Mouse (Mus musculus): Measurements from ENCODE around the gene Pitpnc1. TPM values are rescaled to one million over a fixed set of nuclear protein-coding genes. Genes with fewer than 3 reads are reported as not detected.

Pitpnc1 gene
- polyA plus RNA-seq, 1 experiment from 2014 or later = 16.0 TPM

- no peak for ATAC-seq (ENCODE audit: insufficient number of reproducible peaks, insufficient read depth, low FRiP score, low read depth)
- Histone ChIP-seq H3K4me3 (ENCODE audit: control insufficient read depth in 1 of 2, insufficient read depth in 1 of 2, low read depth in 1 of 2, low read length in 2 of 2) (no peak overlapping the region), H3K9ac (ENCODE audit: low read length) (no peak overlapping the region), H3K36me3 (ENCODE audit: control insufficient read depth, insufficient read depth, low read length) (no peaks in the 10 kb centered on the region), H3K27me3 (ENCODE audit: control insufficient read depth, insufficient read depth, low read length) (no peaks in the 10 kb centered on the region), H3K4me1 (ENCODE audit: control insufficient read depth in 2 of 2, insufficient read depth in 2 of 2, low read length in 2 of 2) (peaks cover 13 to 22% of the 10 kb centered on the region in 2 experiments), H3K4me2 (ENCODE audit: low read length) (no peak overlapping the region), H3K27ac (replicated peaks in 1 of 2; ENCODE audit: control insufficient read depth in 1 of 2, insufficient read depth in 1 of 2, low read depth in 2 of 2, low read length in 2 of 2) (no peak overlapping the region), H3K9me3 (ENCODE audit: control insufficient read depth, low read length) (no peaks in the 10 kb centered on the region)
- 91% methylated on average over 7 of the region's 7 CpGs for WGBS
Measured at GRCm38 (mm10) chr11:107410804-107411203, 59.7 kb downstream of the Pitpnc1 start.

GRCm38 (mm10) chr11:107410090-107410732, 60.3 kb downstream of the Pitpnc1 start:
- no peak overlapping the region for H3K9ac ChIP-seq (ENCODE audit: low read length)

GRCm38 (mm10) chr11:107408886-107409285, 61.6 kb downstream of the Pitpnc1 start:
- no peak overlapping the region for H3K9ac ChIP-seq (ENCODE audit: low read length)
- H3K4me1 ChIP-seq (ENCODE audit: control insufficient read depth in 2 of 2, insufficient read depth in 2 of 2, low read length in 2 of 2) = peaks cover 6 to 14% of the 10 kb centered on the region in 2 experiments
- H3K27me3 ChIP-seq (ENCODE audit: control insufficient read depth, insufficient read depth, low read length) = no peaks in the 10 kb centered on the region
- WGBS = 85% methylated on average over 7 of the region's 7 CpGs
- no peak overlapping the region for H3K4me3 ChIP-seq (ENCODE audit: control insufficient read depth in 1 of 2, insufficient read depth in 1 of 2, low read depth in 1 of 2, low read length in 2 of 2)
- no peaks in the 10 kb centered on the region for H3K9me3 ChIP-seq (ENCODE audit: control insufficient read depth, low read length)
- H3K4me2 ChIP-seq (ENCODE audit: low read length) = no peak overlapping the region
- no peak overlapping the region for H3K27ac ChIP-seq (replicated peaks in 1 of 2; ENCODE audit: control insufficient read depth in 1 of 2, insufficient read depth in 1 of 2, low read depth in 2 of 2, low read length in 2 of 2)
- no peaks in the 10 kb centered on the region for H3K36me3 ChIP-seq (ENCODE audit: control insufficient read depth, insufficient read depth, low read length)
- no peak for ATAC-seq (ENCODE audit: insufficient number of reproducible peaks, insufficient read depth, low FRiP score, low read depth)

More at GRCm38 (mm10) chr11:107410090-107410732, 60.3 kb downstream of the Pitpnc1 start:
- no peaks in the 10 kb centered on the region for H3K27me3 ChIP-seq (ENCODE audit: control insufficient read depth, insufficient read depth, low read length)
- H3K27ac ChIP-seq (replicated peaks in 1 of 2; ENCODE audit: control insufficient read depth in 1 of 2, insufficient read depth in 1 of 2, low read depth in 2 of 2, low read length in 2 of 2) = no peak overlapping the region
- WGBS = 76% methylated on average over 5 of the region's 5 CpGs
- no peak overlapping the region for H3K4me3 ChIP-seq (ENCODE audit: control insufficient read depth in 1 of 2, insufficient read depth in 1 of 2, low read depth in 1 of 2, low read length in 2 of 2)
- H3K36me3 ChIP-seq (ENCODE audit: control insufficient read depth, insufficient read depth, low read length) = no peaks in the 10 kb centered on the region
- no peak overlapping the region for H3K4me2 ChIP-seq (ENCODE audit: low read length)
- peaks cover 12 to 22% of the 10 kb centered on the region in 2 experiments for H3K4me1 ChIP-seq (ENCODE audit: control insufficient read depth in 2 of 2, insufficient read depth in 2 of 2, low read length in 2 of 2)
- H3K9me3 ChIP-seq (ENCODE audit: control insufficient read depth, low read length) = no peaks in the 10 kb centered on the region
- no peak for ATAC-seq (ENCODE audit: insufficient number of reproducible peaks, insufficient read depth, low FRiP score, low read depth)

- ATAC-seq (ENCODE audit: insufficient number of reproducible peaks, insufficient read depth, low FRiP score, low read depth) = no peak
- WGBS = 76% methylated on average over 9 of the region's 9 CpGs
- H3K4me1 ChIP-seq (ENCODE audit: control insufficient read depth in 2 of 2, insufficient read depth in 2 of 2, low read length in 2 of 2) = peaks cover 0 to 3% of the 10 kb centered on the region in 2 experiments; a peak in 1 of 4 replicates
- H3K4me2 ChIP-seq (ENCODE audit: low read length) = no peak overlapping the region
- H3K4me3 ChIP-seq (ENCODE audit: control insufficient read depth in 1 of 2, insufficient read depth in 1 of 2, low read depth in 1 of 2, low read length in 2 of 2) = no peak overlapping the region
- no peak overlapping the region for H3K9ac ChIP-seq (ENCODE audit: low read length)
- H3K36me3 ChIP-seq (ENCODE audit: control insufficient read depth, insufficient read depth, low read length) = no peaks in the 10 kb centered on the region
- no peak overlapping the region for H3K27ac ChIP-seq (replicated peaks in 1 of 2; ENCODE audit: control insufficient read depth in 1 of 2, insufficient read depth in 1 of 2, low read depth in 2 of 2, low read length in 2 of 2)
- no peaks in the 10 kb centered on the region for H3K9me3 ChIP-seq (ENCODE audit: control insufficient read depth, low read length)
- H3K27me3 ChIP-seq (ENCODE audit: control insufficient read depth, insufficient read depth, low read length) = no peaks in the 10 kb centered on the region
Measured at GRCm38 (mm10) chr11:107407698-107408097, 62.8 kb downstream of the Pitpnc1 start.

- Histone ChIP-seq H3K27me3 (ENCODE audit: control insufficient read depth, insufficient read depth, low read length) (no peaks in the 10 kb centered on the region), H3K4me3 (ENCODE audit: control insufficient read depth in 1 of 2, insufficient read depth in 1 of 2, low read depth in 1 of 2, low read length in 2 of 2) (no peak overlapping the region), H3K4me2 (ENCODE audit: low read length) (no peak overlapping the region), H3K36me3 (ENCODE audit: control insufficient read depth, insufficient read depth, low read length) (no peaks in the 10 kb centered on the region), H3K9ac (ENCODE audit: low read length) (no peak overlapping the region), H3K9me3 (ENCODE audit: control insufficient read depth, low read length) (no peaks in the 10 kb centered on the region), H3K4me1 (ENCODE audit: control insufficient read depth in 2 of 2, insufficient read depth in 2 of 2, low read length in 2 of 2) (no peaks in the 10 kb centered on the region), H3K27ac (replicated peaks in 1 of 2; ENCODE audit: control insufficient read depth in 1 of 2, insufficient read depth in 1 of 2, low read depth in 2 of 2, low read length in 2 of 2) (no peak overlapping the region)
- 95% methylated on average over 11 of the region's 11 CpGs for WGBS
- no peak for ATAC-seq (ENCODE audit: insufficient number of reproducible peaks, insufficient read depth, low FRiP score, low read depth)
Measured at GRCm38 (mm10) chr11:107405606-107406333, 64.7 kb downstream of the Pitpnc1 start.

GRCm38 (mm10) chr11:107403309-107403708, 67.2 kb downstream of the Pitpnc1 start:
- no peaks in the 10 kb centered on the region for H3K27me3 ChIP-seq (ENCODE audit: control insufficient read depth, insufficient read depth, low read length)
- no peak overlapping the region for H3K27ac ChIP-seq (replicated peaks in 1 of 2; ENCODE audit: control insufficient read depth in 1 of 2, insufficient read depth in 1 of 2, low read depth in 2 of 2, low read length in 2 of 2)
- H3K36me3 ChIP-seq (ENCODE audit: control insufficient read depth, insufficient read depth, low read length) = no peaks in the 10 kb centered on the region
- no peak for ATAC-seq (ENCODE audit: insufficient number of reproducible peaks, insufficient read depth, low FRiP score, low read depth)
- WGBS = 83% methylated on average over 10 of the region's 10 CpGs
- no peak overlapping the region for H3K4me3 ChIP-seq (ENCODE audit: control insufficient read depth in 1 of 2, insufficient read depth in 1 of 2, low read depth in 1 of 2, low read length in 2 of 2)
- no peaks in the 10 kb centered on the region for H3K4me1 ChIP-seq (ENCODE audit: control insufficient read depth in 2 of 2, insufficient read depth in 2 of 2, low read length in 2 of 2)
- no peak overlapping the region for H3K4me2 ChIP-seq (ENCODE audit: low read length)
- H3K9me3 ChIP-seq (ENCODE audit: control insufficient read depth, low read length) = no peaks in the 10 kb centered on the region
- H3K9ac ChIP-seq (ENCODE audit: low read length) = no peak overlapping the region

GRCm38 (mm10) chr11:107401839-107402590, 68.5 kb downstream of the Pitpnc1 start:
- 90% methylated on average over 5 of the region's 5 CpGs for WGBS
- Histone ChIP-seq H3K9me3 (ENCODE audit: control insufficient read depth, low read length) (no peaks in the 10 kb centered on the region), H3K27me3 (ENCODE audit: control insufficient read depth, insufficient read depth, low read length) (no peaks in the 10 kb centered on the region), H3K27ac (replicated peaks in 1 of 2; ENCODE audit: control insufficient read depth in 1 of 2, insufficient read depth in 1 of 2, low read depth in 2 of 2, low read length in 2 of 2) (no peak overlapping the region), H3K36me3 (ENCODE audit: control insufficient read depth, insufficient read depth, low read length) (no peaks in the 10 kb centered on the region), H3K9ac (ENCODE audit: low read length) (no peak overlapping the region), H3K4me3 (ENCODE audit: control insufficient read depth in 1 of 2, insufficient read depth in 1 of 2, low read depth in 1 of 2, low read length in 2 of 2) (no peak overlapping the region), H3K4me2 (ENCODE audit: low read length) (no peak overlapping the region), H3K4me1 (ENCODE audit: control insufficient read depth in 2 of 2, insufficient read depth in 2 of 2, low read length in 2 of 2) (peaks cover 7 to 9% of the 10 kb centered on the region in 2 experiments)
- ATAC-seq (ENCODE audit: insufficient number of reproducible peaks, insufficient read depth, low FRiP score, low read depth) = no peak
